Mouse (Mus musculus) embryonic fibroblast, embryonic 13.5 days (primary cell): ENCODE data around the gene Acot7.

Experiments
- CTCF ChIP-seq: IDR thresholded peaks from 2 replicates; pipeline ENCODE4 v1.5.1; 2011; ENCODE audit warnings: mild to moderate bottlenecking, control low read depth, low read length, moderate library complexity, borderline replicate concordance; ENCODE audit not compliant: insufficient read depth
- POLR2A ChIP-seq: IDR thresholded peaks from 2 replicates; pipeline ENCODE4 v1.6.1; 2011; ENCODE audit warnings: low read depth, mild to moderate bottlenecking, control low read depth, low read length, moderate library complexity

- TF ChIP-seq CTCF, result 0 out of 2 replicates have a peak, but pooled peaks have one; percentile 8
- no peak for TF ChIP-seq POLR2A
Observed at GRCm38 (mm10) chr4:152130771-152131653, 46.9 kb upstream of the Acot7 start.
